Mouse (Mus musculus): ENCODE results near the gene Asah2. TPM values are rescaled to one million over a fixed set of nuclear protein-coding genes. Genes with fewer than 3 reads are reported as not detected.

The Asah2 gene
- polyA plus RNA-seq, 1 experiment from 2014 or later = 0.71 TPM

- H3K4me2 ChIP-seq (ENCODE audit: low read length) = no peak overlapping the region
- H3K4me1 ChIP-seq (ENCODE audit: control insufficient read depth, insufficient read depth, low read length) = no peaks in the 10 kb centered on the region
- DNase-seq (no peak), ATAC-seq (ENCODE audit: low FRiP score, low TSS enrichment) (no peak)
- no peaks in the 10 kb centered on the region for H3K9me3 ChIP-seq (ENCODE audit: control insufficient read depth, low read length)
- H3K4me3 ChIP-seq (replicated peaks; ENCODE audit: low read depth, low read length) = no peak overlapping the region
- no peak overlapping the region for H3K27ac ChIP-seq (replicated peaks; ENCODE audit: low read depth, low read length)
- H3K36me3 ChIP-seq (ENCODE audit: control insufficient read depth, insufficient read depth, low read length) = no peaks in the 10 kb centered on the region
- no peak overlapping the region for H3K9ac ChIP-seq (replicated peaks; ENCODE audit: low read length)
- WGBS = 88% methylated on average over 4 of the region's 4 CpGs
- H3K27me3 ChIP-seq (ENCODE audit: control insufficient read depth, insufficient read depth, low read length) = no peaks in the 10 kb centered on the region
These were observed 75.1 kb downstream of the Asah2 start for GRCm38 (mm10) chr19:32032881-32033280.

- Histone ChIP-seq H3K36me3 (ENCODE audit: control insufficient read depth, insufficient read depth, low read length) (no peaks in the 10 kb centered on the region), H3K27ac (replicated peaks; ENCODE audit: low read depth, low read length) (no peak overlapping the region), H3K4me1 (ENCODE audit: control insufficient read depth, insufficient read depth, low read length) (no peaks in the 10 kb centered on the region), H3K4me2 (ENCODE audit: low read length) (no peak overlapping the region), H3K27me3 (ENCODE audit: control insufficient read depth, insufficient read depth, low read length) (no peaks in the 10 kb centered on the region), H3K9me3 (ENCODE audit: control insufficient read depth, low read length) (no peaks in the 10 kb centered on the region), H3K9ac (replicated peaks; ENCODE audit: low read length) (no peak overlapping the region), H3K4me3 (replicated peaks; ENCODE audit: low read depth, low read length) (no peak overlapping the region)
- peak; percentile 85 for DNase-seq
- ATAC-seq (ENCODE audit: low FRiP score, low TSS enrichment) = no peak
- WGBS = 7% methylated on average over 1 of the region's 1 CpGs
These were observed 77.6 kb downstream of the Asah2 start for GRCm38 (mm10) chr19:32030430-32030829.

- H3K4me2 ChIP-seq (ENCODE audit: low read length) = no peak overlapping the region
- no peaks in the 10 kb centered on the region for H3K4me1 ChIP-seq (ENCODE audit: control insufficient read depth, insufficient read depth, low read length)
- no peak overlapping the region for H3K9ac ChIP-seq (replicated peaks; ENCODE audit: low read length)
- ATAC-seq (ENCODE audit: low FRiP score, low TSS enrichment) = no peak; the same call in 1 of the 2 replicates
- H3K36me3 ChIP-seq (ENCODE audit: control insufficient read depth, insufficient read depth, low read length) = no peaks in the 10 kb centered on the region
- no peaks in the 10 kb centered on the region for H3K9me3 ChIP-seq (ENCODE audit: control insufficient read depth, low read length)
- WGBS = 72% methylated on average over 3 of the region's 3 CpGs
- no peak overlapping the region for H3K4me3 ChIP-seq (replicated peaks; ENCODE audit: low read depth, low read length)
- no peaks in the 10 kb centered on the region for H3K27me3 ChIP-seq (ENCODE audit: control insufficient read depth, insufficient read depth, low read length)
- DNase-seq = peak; percentile 12
- no peak overlapping the region for H3K27ac ChIP-seq (replicated peaks; ENCODE audit: low read depth, low read length)
These were observed 82.6 kb downstream of the Asah2 start for GRCm38 (mm10) chr19:32025443-32025842.

GRCm38 (mm10) chr19:32019722-32020121 is 88.3 kb downstream of the Asah2 start:
- Histone ChIP-seq H3K4me2 (ENCODE audit: low read length) (no peak overlapping the region), H3K9ac (replicated peaks; ENCODE audit: low read length) (no peak overlapping the region), H3K27ac (replicated peaks; ENCODE audit: low read depth, low read length) (no peak overlapping the region), H3K36me3 (ENCODE audit: control insufficient read depth, insufficient read depth, low read length) (no peaks in the 10 kb centered on the region), H3K27me3 (ENCODE audit: control insufficient read depth, insufficient read depth, low read length) (no peaks in the 10 kb centered on the region), H3K9me3 (ENCODE audit: control insufficient read depth, low read length) (no peaks in the 10 kb centered on the region), H3K4me1 (ENCODE audit: control insufficient read depth, insufficient read depth, low read length) (no peaks in the 10 kb centered on the region), H3K4me3 (replicated peaks; ENCODE audit: low read depth, low read length) (no peak overlapping the region)
- DNase-seq (peak; percentile 4), ATAC-seq (ENCODE audit: low FRiP score, low TSS enrichment) (no peak)
- 55% methylated on average over 8 of the region's 8 CpGs for WGBS

- no peak overlapping the region for H3K4me2 ChIP-seq (ENCODE audit: low read length)
- H3K4me1 ChIP-seq (ENCODE audit: control insufficient read depth, insufficient read depth, low read length) = no peaks in the 10 kb centered on the region
- no peaks in the 10 kb centered on the region for H3K27me3 ChIP-seq (ENCODE audit: control insufficient read depth, insufficient read depth, low read length)
- ATAC-seq (ENCODE audit: low FRiP score, low TSS enrichment) (no peak), DNase-seq (no peak)
- H3K9ac ChIP-seq (replicated peaks; ENCODE audit: low read length) = no peak overlapping the region
- WGBS = 79% methylated on average over 7 of the region's 7 CpGs
- H3K4me3 ChIP-seq (replicated peaks; ENCODE audit: low read depth, low read length) = no peak overlapping the region
- H3K27ac ChIP-seq (replicated peaks; ENCODE audit: low read depth, low read length) = no peak overlapping the region
- H3K9me3 ChIP-seq (ENCODE audit: control insufficient read depth, low read length) = no peaks in the 10 kb centered on the region
- no peaks in the 10 kb centered on the region for H3K36me3 ChIP-seq (ENCODE audit: control insufficient read depth, insufficient read depth, low read length)
These were observed 89.4 kb downstream of the Asah2 start for GRCm38 (mm10) chr19:32018585-32018984.

GRCm38 (mm10) chr19:32018053-32018452 is 90.0 kb downstream of the Asah2 start:
- H3K4me3 ChIP-seq (replicated peaks; ENCODE audit: low read depth, low read length) = no peak overlapping the region
- ATAC-seq (ENCODE audit: low FRiP score, low TSS enrichment) = no peak
- H3K9ac ChIP-seq (replicated peaks; ENCODE audit: low read length) = no peak overlapping the region
- no peaks in the 10 kb centered on the region for H3K9me3 ChIP-seq (ENCODE audit: control insufficient read depth, low read length)
- no peaks in the 10 kb centered on the region for H3K27me3 ChIP-seq (ENCODE audit: control insufficient read depth, insufficient read depth, low read length)
- no peak overlapping the region for H3K4me2 ChIP-seq (ENCODE audit: low read length)
- H3K27ac ChIP-seq (replicated peaks; ENCODE audit: low read depth, low read length) = no peak overlapping the region
- WGBS = 91% methylated on average over 5 of the region's 5 CpGs
- no peaks in the 10 kb centered on the region for H3K4me1 ChIP-seq (ENCODE audit: control insufficient read depth, insufficient read depth, low read length)
- DNase-seq = no peak
- H3K36me3 ChIP-seq (ENCODE audit: control insufficient read depth, insufficient read depth, low read length) = no peaks in the 10 kb centered on the region

GRCm38 (mm10) chr19:32002623-32003022 is 105.4 kb downstream of the Asah2 start:
- no peaks in the 10 kb centered on the region for H3K4me1 ChIP-seq (ENCODE audit: control insufficient read depth, insufficient read depth, low read length)
- no peak overlapping the region for H3K4me3 ChIP-seq (replicated peaks; ENCODE audit: low read depth, low read length)
- WGBS = 62% methylated on average over 5 of the region's 5 CpGs
- no peak overlapping the region for H3K9ac ChIP-seq (replicated peaks; ENCODE audit: low read length)
- H3K27me3 ChIP-seq (ENCODE audit: control insufficient read depth, insufficient read depth, low read length) = no peaks in the 10 kb centered on the region
- H3K27ac ChIP-seq (replicated peaks; ENCODE audit: low read depth, low read length) = no peak overlapping the region
- H3K4me2 ChIP-seq (ENCODE audit: low read length) = no peak overlapping the region
- no peak for ATAC-seq (ENCODE audit: low FRiP score, low TSS enrichment)
- no peak for DNase-seq
- H3K9me3 ChIP-seq (ENCODE audit: control insufficient read depth, low read length) = no peaks in the 10 kb centered on the region
- no peaks in the 10 kb centered on the region for H3K36me3 ChIP-seq (ENCODE audit: control insufficient read depth, insufficient read depth, low read length)

- H3K36me3 ChIP-seq (ENCODE audit: control insufficient read depth, insufficient read depth, low read length) = no peaks in the 10 kb centered on the region
- no peaks in the 10 kb centered on the region for H3K9me3 ChIP-seq (ENCODE audit: control insufficient read depth, low read length)
- no peak overlapping the region for H3K4me2 ChIP-seq (ENCODE audit: low read length)
- WGBS = 96% methylated on average over 3 of the region's 3 CpGs
- no peaks in the 10 kb centered on the region for H3K4me1 ChIP-seq (ENCODE audit: control insufficient read depth, insufficient read depth, low read length)
- no peak overlapping the region for H3K4me3 ChIP-seq (replicated peaks; ENCODE audit: low read depth, low read length)
- no peak overlapping the region for H3K27ac ChIP-seq (replicated peaks; ENCODE audit: low read depth, low read length)
- H3K27me3 ChIP-seq (ENCODE audit: control insufficient read depth, insufficient read depth, low read length) = no peaks in the 10 kb centered on the region
- no peak for DNase-seq
- ATAC-seq (ENCODE audit: low FRiP score, low TSS enrichment) = no peak
- no peak overlapping the region for H3K9ac ChIP-seq (replicated peaks; ENCODE audit: low read length)
These were observed 111.1 kb downstream of the Asah2 start for GRCm38 (mm10) chr19:31996916-31997315.

GRCm38 (mm10) chr19:31991057-31991456 is 117.0 kb downstream of the Asah2 start:
- no peak for ATAC-seq (ENCODE audit: low FRiP score, low TSS enrichment)

More at GRCm38 (mm10) chr19:31991057-31991456, 117.0 kb downstream of the Asah2 start:
- DNase-seq = no peak
- Histone ChIP-seq H3K4me3 (replicated peaks; ENCODE audit: low read depth, low read length) (no peak overlapping the region), H3K27ac (replicated peaks; ENCODE audit: low read depth, low read length) (no peak overlapping the region), H3K27me3 (ENCODE audit: control insufficient read depth, insufficient read depth, low read length) (no peaks in the 10 kb centered on the region), H3K4me1 (ENCODE audit: control insufficient read depth, insufficient read depth, low read length) (no peaks in the 10 kb centered on the region), H3K9me3 (ENCODE audit: control insufficient read depth, low read length) (no peaks in the 10 kb centered on the region), H3K36me3 (ENCODE audit: control insufficient read depth, insufficient read depth, low read length) (no peaks in the 10 kb centered on the region), H3K9ac (replicated peaks; ENCODE audit: low read length) (no peak overlapping the region), H3K4me2 (ENCODE audit: low read length) (no peak overlapping the region)
- 92% methylated on average over 6 of the region's 6 CpGs for WGBS

Data from midbrain, embryonic 14.5 days (tissue).